8 mouse cellular contexts compared by ENCODE assay signal in the genomic region with DNA sequence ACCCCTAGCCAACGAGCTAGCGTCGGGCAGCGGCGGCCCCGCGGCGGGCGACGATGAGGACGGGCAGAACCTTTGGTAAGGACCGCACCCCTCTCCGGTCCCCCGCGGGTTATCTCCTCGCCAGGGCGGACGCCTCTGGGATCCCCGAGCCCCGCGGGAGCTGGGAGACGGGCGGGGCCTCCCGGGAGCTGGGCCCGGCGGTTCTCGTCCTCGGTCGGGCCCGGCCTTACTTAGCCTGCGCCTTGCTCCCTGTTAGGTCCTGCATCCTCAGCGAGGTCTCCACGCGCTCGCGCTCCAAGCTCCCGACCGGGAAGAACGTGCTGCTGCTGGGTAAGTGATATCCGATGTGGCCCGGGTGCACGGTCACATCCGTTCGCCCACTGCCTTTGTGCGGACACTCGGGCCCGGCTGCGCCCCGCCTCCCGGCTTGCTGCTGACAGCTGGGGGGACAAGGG. TPM values are rescaled to one million over a fixed set of nuclear protein-coding genes. Genes with fewer than 3 reads are reported as not detected.
DNase-seq lines count a peak whose midpoint lies in the region; ATAC-seq lines count a peak whose summit lies in the region.

No protein-coding gene starts in this region.

- peaks cover 20% of the 10 kb centered on the region; the same call in 1 of the 2 replicates for H3K36me3 ChIP-seq in kidney, embryonic 16.5 days (ENCODE audit: insufficient read depth, low read length)
- peaks cover 17% of the 10 kb centered on the region for H3K36me3 ChIP-seq in forebrain, embryonic 15.5 days
- peaks cover 15% of the 10 kb centered on the region for H3K36me3 ChIP-seq in limb, embryonic 15.5 days

- ATAC-seq in kidney, embryonic 16.5 days (ENCODE audit: low FRiP score, low TSS enrichment): peak; percentile 77
- ATAC-seq in activated CD4-positive, CD25-positive, alpha-beta regulatory T cell, adult 4 months: peak; percentile 41
- ATAC-seq in forebrain, embryonic 15.5 days (replicated peaks): peak; percentile 79
- ATAC-seq in limb, embryonic 15.5 days (ENCODE audit: insufficient number of reproducible peaks, low FRiP score, low TSS enrichment, low read depth): peak; percentile 30; the same call in 1 of the 2 replicates

- WGBS in kidney, embryonic 16.5 days: under 1% methylated on average over 50 of the region's 50 CpGs
- WGBS in forebrain, embryonic 15.5 days: under 1% methylated on average over 49 of the region's 50 CpGs
- WGBS in limb, embryonic 15.5 days: under 1% methylated on average over 50 of the region's 50 CpGs

- peak overlapping the region; percentile 92 for H3K9ac ChIP-seq in kidney, embryonic 16.5 days (replicated peaks; ENCODE audit: low read length)
- H3K9ac ChIP-seq in forebrain, embryonic 15.5 days (replicated peaks): peak overlapping the region; percentile 97
- H3K9ac ChIP-seq in limb, embryonic 15.5 days: peak overlapping the region; percentile 86

- H3K27ac ChIP-seq in kidney, embryonic 16.5 days (ENCODE audit: low read length): peak overlapping the region; percentile 92
- H3K27ac ChIP-seq in forebrain, embryonic 15.5 days (replicated peaks): peak overlapping the region; percentile 96
- H3K27ac ChIP-seq in limb, embryonic 15.5 days: peak overlapping the region; percentile 89

- H3K9me3 ChIP-seq in kidney, embryonic 16.5 days (ENCODE audit: low read length): no peaks in the 10 kb centered on the region
- no peaks in the 10 kb centered on the region for H3K9me3 ChIP-seq in forebrain, embryonic 15.5 days
- no peaks in the 10 kb centered on the region for H3K9me3 ChIP-seq in limb, embryonic 15.5 days

- H3K4me1 ChIP-seq in kidney, embryonic 16.5 days (ENCODE audit: insufficient read depth, low read length): peaks cover 27% of the 10 kb centered on the region
- peaks cover 25% of the 10 kb centered on the region for H3K4me1 ChIP-seq in forebrain, embryonic 15.5 days
- peaks cover 21% of the 10 kb centered on the region for H3K4me1 ChIP-seq in limb, embryonic 15.5 days

- no peak for DNase-seq in kidney, adult 11 months
- peak; percentile 2 to 8 for DNase-seq in monocyte, adult 2 months (ENCODE audit: low read depth in 1 of 2, low spot score in 2 of 2)
- DNase-seq in cerebellum, adult 18-20 months: no peak
- DNase-seq in cerebellum, adult 9-11 months: no peak

- H3K4me3 ChIP-seq in kidney, embryonic 16.5 days (ENCODE audit: low read length): peak overlapping the region; percentile 99
- peak overlapping the region; percentile 88 for H3K4me3 ChIP-seq in forebrain, embryonic 15.5 days
- peak overlapping the region; percentile 96 for H3K4me3 ChIP-seq in limb, embryonic 15.5 days

- peak overlapping the region; percentile 90 for H3K4me2 ChIP-seq in kidney, embryonic 16.5 days (replicated peaks; ENCODE audit: low read depth, low read length)
- peak overlapping the region; percentile 69 for H3K4me2 ChIP-seq in forebrain, embryonic 15.5 days (replicated peaks)
- peak overlapping the region; percentile 85 for H3K4me2 ChIP-seq in limb, embryonic 15.5 days

- no peaks in the 10 kb centered on the region for H3K27me3 ChIP-seq in kidney, embryonic 16.5 days (ENCODE audit: insufficient read depth, low read length)
- H3K27me3 ChIP-seq in forebrain, embryonic 15.5 days: no peaks in the 10 kb centered on the region
- no peaks in the 10 kb centered on the region for H3K27me3 ChIP-seq in limb, embryonic 15.5 days

RNA-seq across cellular contexts. Expression of a gene that starts 0.4 kb away (rescaled TPM):
- polyA plus RNA-seq in kidney, embryonic 16.5 days (2015; fragmentation: Nextera tagmentation; extraction: Ambion mirVana): 45.7 and 61.2 TPM in 2 replicates
- 10 to 100 TPM; 43.8 to 48.4 TPM for polyA plus RNA-seq in activated CD4-positive, CD25-positive, alpha-beta regulatory T cell, adult 4 months (2017; shearing (Covaris generic))
- 110 and 113 TPM in 2 replicates for polyA plus RNA-seq in forebrain, embryonic 15.5 days (2015; fragmentation: Nextera tagmentation; extraction: Ambion mirVana)
- 56.5 and 59.5 TPM in 2 replicates for polyA plus RNA-seq in limb, embryonic 15.5 days (2015; fragmentation: Nextera tagmentation; extraction: Ambion mirVana)

RNA-seq across cellular contexts. Expression of a gene that starts 41.9 kb away (rescaled TPM):
- polyA plus RNA-seq in kidney, embryonic 16.5 days (2015; fragmentation: Nextera tagmentation; extraction: Ambion mirVana): 67.0 and 73.5 TPM in 2 replicates
- polyA plus RNA-seq in activated CD4-positive, CD25-positive, alpha-beta regulatory T cell, adult 4 months (2017; shearing (Covaris generic)): 10 to 100 TPM; 77.1 to 88.5 TPM
- polyA plus RNA-seq in forebrain, embryonic 15.5 days (2015; fragmentation: Nextera tagmentation; extraction: Ambion mirVana): 24.7 and 26.5 TPM in 2 replicates
- 49.5 and 51.5 TPM in 2 replicates for polyA plus RNA-seq in limb, embryonic 15.5 days (2015; fragmentation: Nextera tagmentation; extraction: Ambion mirVana)

RNA-seq across cellular contexts. Expression of a gene that starts 49.0 kb away (rescaled TPM):
- 73.9 and 74.3 TPM in 2 replicates for polyA plus RNA-seq in kidney, embryonic 16.5 days (2015; fragmentation: Nextera tagmentation; extraction: Ambion mirVana)
- 10 to 100 TPM; 20.6 to 27.2 TPM for polyA plus RNA-seq in activated CD4-positive, CD25-positive, alpha-beta regulatory T cell, adult 4 months (2017; shearing (Covaris generic))
- polyA plus RNA-seq in forebrain, embryonic 15.5 days (2015; fragmentation: Nextera tagmentation; extraction: Ambion mirVana): 57.9 and 60.1 TPM in 2 replicates
- polyA plus RNA-seq in limb, embryonic 15.5 days (2015; fragmentation: Nextera tagmentation; extraction: Ambion mirVana): 60.9 and 61.3 TPM in 2 replicates

Comparison
In these comparisons a context has a peak if more than half of its experiments do, and no peak if none do; other contexts are left out.
1. DNase-seq: peak in monocyte, adult 2 months (2 of 2); none in kidney, adult 11 months (single experiment), cerebellum, adult 18-20 months (0 of 2) and cerebellum, adult 9-11 months (single experiment).
2. Peak in every context shown above with its lines, with median percentiles within 50 percentile points of each other: ATAC-seq, H3K27ac ChIP-seq, H3K4me2 ChIP-seq, H3K4me3 ChIP-seq and H3K9ac ChIP-seq.